Mouse (Mus musculus) heart, adult 2 months (tissue): Measurements from ENCODE around the gene Nectin1.

ENCODE experiments used
- EP300 ChIP-seq: fragments of 200-500 bp; IDR thresholded peaks from 2 replicates; pipeline ENCODE4 v1.6.1; 2011; ENCODE audit warnings: low read depth, low read length, control low read depth; ENCODE audit not compliant: insufficient read depth
- POLR2A ChIP-seq: fragments of 200-500 bp; IDR thresholded peaks from 2 replicates; pipeline ENCODE4 v1.6.1; 2011; ENCODE audit warnings: mild to moderate bottlenecking, low read depth, low read length, control low read depth; ENCODE audit not compliant: insufficient read depth

DNA sequence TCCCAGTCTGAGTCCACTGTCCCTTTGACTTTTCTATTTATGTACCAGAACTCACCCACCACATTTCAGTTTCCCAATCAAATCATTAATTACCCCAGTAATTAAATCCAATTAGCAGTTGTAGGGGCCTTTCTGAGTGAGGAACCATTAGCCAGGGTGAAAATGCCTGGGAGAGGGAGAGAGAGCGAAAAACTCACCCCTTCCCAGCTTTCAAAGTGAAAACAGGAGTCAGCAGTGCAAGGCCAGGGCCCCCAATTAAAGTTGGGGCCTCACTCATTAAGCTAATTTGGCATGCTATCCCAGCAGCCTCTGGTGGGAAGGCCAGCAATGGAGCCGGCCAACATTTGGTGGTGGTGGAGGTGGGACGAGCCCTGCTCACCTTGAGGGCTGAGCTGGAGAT lies 32.4 kb downstream of the Nectin1 start:
- TF ChIP-seq POLR2A: no peak
- no peak for TF ChIP-seq EP300
